Mouse (Mus musculus) intestine, embryonic 15.5 days (tissue): ENCODE data around the gene Sspo. TPM values are rescaled to one million over a fixed set of nuclear protein-coding genes. Genes with fewer than 3 reads are reported as not detected.

ENCODE experiments used
- ATAC-seq: fragments of 200-750 bp; cut with Nextera tagmentation; 2 replicates; pipeline ENCODE4 v1.8.0; 2017; ENCODE audit warnings: moderate TSS enrichment, moderate library complexity
- H3K27ac ChIP-seq: fragments of 300-500 bp; sonication (generic); 2 replicates; pipeline ENCODE4 v1.5.1; 2015; ENCODE audit warnings: mild to moderate bottlenecking, inconsistent platforms
- H3K27me3 ChIP-seq: fragments of 300-500 bp; sonication (generic); replicated peaks from 2 replicates; pipeline ENCODE4 v1.6.1; 2015; ENCODE audit warnings: inconsistent platforms
- H3K36me3 ChIP-seq: fragments of 300-500 bp; sonication (generic); 2 replicates; pipeline ENCODE4 v1.6.1; 2015; ENCODE audit warnings: inconsistent platforms
- H3K4me1 ChIP-seq: fragments of 300-500 bp; sonication (generic); replicated peaks from 2 replicates; pipeline ENCODE4 v1.6.1; 2015; ENCODE audit warnings: inconsistent platforms
- H3K4me2 ChIP-seq: fragments of 300-500 bp; sonication (generic); replicated peaks from 2 replicates; pipeline ENCODE4 v1.6.1; 2015; ENCODE audit warnings: mild to moderate bottlenecking, inconsistent platforms
- H3K4me3 ChIP-seq: fragments of 300-500 bp; sonication (generic); replicated peaks from 2 replicates; pipeline ENCODE4 v1.5.1; 2015; ENCODE audit warnings: inconsistent platforms
- H3K9ac ChIP-seq: fragments of 300-500 bp; sonication (generic); 2 replicates; pipeline ENCODE4 v1.6.1; 2015; ENCODE audit warnings: inconsistent platforms
- H3K9me3 ChIP-seq: fragments of 300-500 bp; sonication (generic); 2 replicates; pipeline ENCODE4 v1.6.1; 2016; ENCODE audit warnings: inconsistent platforms
- WGBS: fragments of 180-500 bp; shearing (Covaris S2); methylation state at CpG from one replicate; pipeline ENCODE4 v1.1.7; 2015; 5-methylcytosine and 5-hydroxymethylcytosine counted together
- polyA plus RNA-seq: library from polyadenylated mRNA; unstranded; fragments of >200 nt; fragmentation: Nextera tagmentation; extraction: Ambion mirVana; gene quantifications from 2 replicates; pipeline ENCODE4 v1.2.1, GENCODE M21; 2015

Gene Sspo
- polyA plus RNA-seq, 1 experiment from 2014 or later: 0.54 TPM

- peaks cover 2% of the 10 kb centered on the region; the same call in 1 of the 2 replicates for H3K4me1 ChIP-seq
- ATAC-seq: peak; percentile 94
- peak overlapping the region; percentile 7 for H3K4me2 ChIP-seq
- no peak overlapping the region for H3K9ac ChIP-seq
- H3K27ac ChIP-seq: peak overlapping the region; percentile 70
- H3K4me3 ChIP-seq: no peak overlapping the region
- no peaks in the 10 kb centered on the region for H3K27me3 ChIP-seq
- no peaks in the 10 kb centered on the region for H3K9me3 ChIP-seq
- WGBS: 66% methylated on average over 13 of the region's 13 CpGs
- no peaks in the 10 kb centered on the region for H3K36me3 ChIP-seq
These were observed 17.1 kb downstream of the Sspo start for GRCm38 (mm10) chr6:48464966-48465679.

DNA sequence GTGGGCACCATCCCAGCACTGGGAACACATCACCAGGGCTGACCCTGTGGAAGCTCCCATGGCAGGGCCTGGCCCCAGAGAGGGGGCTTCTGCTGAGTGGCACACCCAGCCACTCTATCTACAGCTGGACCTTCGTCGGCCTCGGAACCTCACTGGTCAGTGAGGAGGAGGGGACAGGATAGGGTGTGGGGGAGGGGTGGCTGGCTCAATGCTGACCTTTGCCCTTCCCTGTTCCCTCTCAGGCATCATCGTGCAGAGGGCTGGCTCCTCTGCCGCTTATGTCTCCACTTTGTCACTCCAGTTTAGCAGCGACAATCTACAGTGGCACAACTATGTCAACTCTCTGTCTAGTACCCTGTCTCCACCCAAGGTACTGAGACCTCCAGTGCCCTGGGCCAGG lies 18.7 kb downstream of the Sspo start:
- H3K4me2 ChIP-seq: no peak overlapping the region
- H3K27ac ChIP-seq: no peak overlapping the region
- 30% methylated on average over 6 of the region's 6 CpGs for WGBS
- H3K27me3 ChIP-seq: no peaks in the 10 kb centered on the region
- H3K4me3 ChIP-seq: no peak overlapping the region
- no peak for ATAC-seq
- H3K9me3 ChIP-seq: no peaks in the 10 kb centered on the region
- H3K9ac ChIP-seq: no peak overlapping the region
- H3K4me1 ChIP-seq: peaks cover 2% of the 10 kb centered on the region; the same call in 1 of the 2 replicates
- no peaks in the 10 kb centered on the region for H3K36me3 ChIP-seq

DNA sequence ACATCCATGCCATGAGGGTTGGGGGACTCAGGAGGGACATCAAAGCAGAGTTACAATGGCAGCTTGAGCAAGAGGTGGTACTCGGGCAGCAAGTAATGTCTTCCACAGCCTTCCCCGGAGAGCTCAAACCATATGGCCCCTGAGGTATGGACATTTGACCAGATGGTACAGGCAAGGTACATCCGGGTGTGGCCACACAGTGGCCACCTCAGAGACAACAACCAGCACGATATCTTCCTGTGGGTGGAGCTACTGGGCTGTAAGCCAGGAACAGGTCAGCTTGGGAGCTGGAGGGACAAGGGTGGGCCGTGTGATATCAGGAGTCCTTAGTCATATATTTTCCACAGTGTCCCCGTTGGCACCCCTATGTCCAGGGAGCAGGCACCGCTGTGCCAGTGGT lies 19.5 kb downstream of the Sspo start:
- H3K9ac ChIP-seq: no peak overlapping the region
- peaks cover 2% of the 10 kb centered on the region; the same call in 1 of the 2 replicates for H3K4me1 ChIP-seq
- H3K36me3 ChIP-seq: no peaks in the 10 kb centered on the region
- no peaks in the 10 kb centered on the region for H3K27me3 ChIP-seq
- H3K9me3 ChIP-seq: no peaks in the 10 kb centered on the region
- no peak overlapping the region for H3K27ac ChIP-seq
- H3K4me2 ChIP-seq: no peak overlapping the region
- 72% methylated on average over 7 of the region's 7 CpGs for WGBS
- H3K4me3 ChIP-seq: no peak overlapping the region
- ATAC-seq: no peak

DNA sequence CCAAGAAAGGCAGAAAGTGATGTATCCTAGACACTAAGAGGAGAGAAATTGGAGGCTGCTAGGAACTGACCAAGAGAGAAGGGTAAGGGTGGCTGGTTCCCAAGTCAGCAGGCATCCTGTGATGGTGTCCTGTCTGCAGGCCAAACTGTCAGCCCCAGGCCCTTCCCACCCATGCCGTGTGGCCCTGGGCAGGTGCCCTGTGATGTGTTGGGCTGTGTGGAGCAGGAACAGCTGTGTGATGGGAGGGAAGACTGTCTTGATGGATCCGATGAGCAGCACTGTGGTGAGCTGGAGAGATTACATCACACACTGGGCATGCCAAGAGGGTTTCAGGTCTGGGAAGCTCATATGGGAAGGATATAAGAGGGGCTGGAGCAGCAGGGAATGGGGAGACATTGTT lies 22.7 kb downstream of the Sspo start:
- H3K4me2 ChIP-seq: no peak overlapping the region
- WGBS: 69% methylated on average over 2 of the region's 2 CpGs

GRCm38 (mm10) chr6:48478446-48478845 lies 30.4 kb downstream of the Sspo start:
- Histone ChIP-seq H3K4me1 (no peaks in the 10 kb centered on the region), H3K36me3 (no peaks in the 10 kb centered on the region), H3K4me3 (no peak overlapping the region), H3K27ac (no peak overlapping the region), H3K9me3 (no peaks in the 10 kb centered on the region), H3K4me2 (no peak overlapping the region), H3K27me3 (no peaks in the 10 kb centered on the region), H3K9ac (no peak overlapping the region)
- ATAC-seq: no peak
- whole genome bisulfite sequencing: 87% methylated on average over 4 of the region's 4 CpGs

More for the DNA sequence above, 22.7 kb downstream of the Sspo start:
- Histone ChIP-seq H3K4me3 (no peak overlapping the region), H3K4me1 (0 out of 2 replicates have a peak, but pooled peaks cover 2% of the 10 kb centered on the region), H3K36me3 (no peaks in the 10 kb centered on the region), H3K27ac (no peak overlapping the region), H3K9me3 (no peaks in the 10 kb centered on the region), H3K27me3 (no peaks in the 10 kb centered on the region), H3K9ac (no peak overlapping the region)
- ATAC-seq: no peak

DNA sequence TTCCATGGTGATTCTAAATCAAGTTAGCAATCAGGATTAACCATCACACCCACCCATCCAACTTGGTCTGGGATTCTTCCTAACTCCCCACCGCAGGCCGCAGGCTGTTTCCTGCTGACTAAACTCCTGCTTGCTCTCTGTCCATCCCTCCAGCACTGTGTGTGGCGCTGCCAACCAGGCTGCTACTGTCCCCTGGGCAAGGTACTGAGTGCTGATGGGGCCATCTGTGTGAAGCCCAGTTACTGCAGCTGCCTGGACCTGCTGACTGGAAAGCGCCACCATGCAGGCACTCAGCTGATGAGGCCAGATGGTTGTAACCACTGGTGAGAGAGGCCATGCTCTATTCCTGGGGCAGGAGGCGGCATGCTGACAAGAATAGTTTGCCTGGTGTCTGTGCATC lies 34.5 kb downstream of the Sspo start:
- WGBS: 80% methylated on average over 5 of the region's 5 CpGs
- no peak overlapping the region for H3K9ac ChIP-seq

GRCm38 (mm10) chr6:48487747-48488725 lies 40.0 kb downstream of the Sspo start:
- Histone ChIP-seq H3K9ac (0 out of 2 replicates have a peak overlapping the region, but pooled peaks have one; percentile 2), H3K4me2 (peak overlapping the region; percentile 54), H3K27ac (0 out of 2 replicates have a peak overlapping the region, but pooled peaks have one; percentile 33), H3K4me3 (peak overlapping the region; percentile 19; the same call in 1 of the 2 replicates), H3K4me1 (peaks cover 12% of the 10 kb centered on the region), H3K9me3 (no peaks in the 10 kb centered on the region), H3K36me3 (no peaks in the 10 kb centered on the region), H3K27me3 (no peaks in the 10 kb centered on the region)
- WGBS: 10% methylated on average over 20 of the region's 25 CpGs
- ATAC-seq: peak; percentile 48

More for the DNA sequence above, 34.5 kb downstream of the Sspo start:
- Histone ChIP-seq H3K36me3 (no peaks in the 10 kb centered on the region), H3K4me3 (no peak overlapping the region), H3K9me3 (no peaks in the 10 kb centered on the region), H3K27me3 (no peaks in the 10 kb centered on the region), H3K4me1 (0 out of 2 replicates have a peak, but pooled peaks cover 3% of the 10 kb centered on the region), H3K27ac (no peak overlapping the region), H3K4me2 (no peak overlapping the region)
- no peak for ATAC-seq

DNA sequence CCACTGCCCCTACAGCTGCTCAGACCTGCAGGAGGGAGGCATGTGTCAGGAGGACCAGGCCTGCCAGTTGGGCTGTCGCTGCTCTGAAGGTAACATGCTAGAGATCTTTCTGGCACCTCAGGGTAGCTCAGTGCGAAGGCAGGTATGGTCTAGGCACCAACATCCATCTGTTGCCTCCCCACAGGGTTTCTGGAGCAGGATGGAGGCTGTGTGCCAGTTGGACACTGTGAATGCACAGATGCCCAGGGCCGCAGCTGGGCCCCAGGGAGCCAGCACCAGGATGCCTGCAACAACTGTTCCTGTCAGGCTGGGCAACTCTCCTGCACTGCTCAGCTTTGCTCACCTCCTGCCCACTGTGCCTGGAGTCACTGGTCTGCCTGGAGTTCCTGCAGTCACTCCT lies 41.7 kb downstream of the Sspo start:
- Histone ChIP-seq H3K27me3 (no peaks in the 10 kb centered on the region), H3K27ac (no peak overlapping the region), H3K4me2 (no peak overlapping the region), H3K4me1 (peaks cover 13% of the 10 kb centered on the region), H3K9me3 (no peaks in the 10 kb centered on the region), H3K36me3 (no peaks in the 10 kb centered on the region), H3K4me3 (no peak overlapping the region), H3K9ac (no peak overlapping the region)
- no peak for ATAC-seq
- 94% methylated on average over 3 of the region's 3 CpGs for WGBS

GRCm38 (mm10) chr6:48491361-48491760 lies 43.3 kb downstream of the Sspo start:
- Histone ChIP-seq H3K4me2 (no peak overlapping the region), H3K27ac (no peak overlapping the region), H3K9me3 (no peaks in the 10 kb centered on the region), H3K36me3 (no peaks in the 10 kb centered on the region), H3K4me3 (no peak overlapping the region), H3K4me1 (peaks cover 13% of the 10 kb centered on the region), H3K27me3 (no peaks in the 10 kb centered on the region), H3K9ac (no peak overlapping the region)
- WGBS: 54% methylated on average over 9 of the region's 9 CpGs
- ATAC-seq: no peak

GRCm38 (mm10) chr6:48493136-48493730 lies 45.2 kb downstream of the Sspo start:
- H3K9ac ChIP-seq: no peak overlapping the region
- WGBS: 32% methylated on average over 8 of the region's 8 CpGs

DNA sequence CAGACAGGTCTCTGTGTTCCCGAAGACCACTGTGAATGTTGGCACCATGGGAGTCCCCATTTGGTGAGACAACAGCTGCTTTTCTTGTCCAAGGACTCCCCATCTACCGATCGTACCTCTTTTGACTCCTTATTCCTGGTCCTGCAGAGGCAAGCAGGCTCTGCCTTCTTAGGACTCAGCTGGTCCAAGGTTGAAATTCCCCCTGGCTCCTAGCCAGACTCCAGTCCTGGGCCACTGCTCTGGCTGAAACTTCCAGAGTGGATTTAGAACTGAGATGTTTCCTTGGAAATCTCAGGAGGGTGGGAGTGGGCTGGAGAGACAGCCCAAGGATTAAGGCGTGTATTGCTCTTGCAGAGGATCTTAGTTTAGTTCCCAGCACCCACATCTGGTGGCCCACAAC lies 49.5 kb downstream of the Sspo start:
- H3K4me3 ChIP-seq: no peak overlapping the region
- H3K27ac ChIP-seq: no peak overlapping the region
- H3K36me3 ChIP-seq: no peaks in the 10 kb centered on the region
- H3K9me3 ChIP-seq: no peaks in the 10 kb centered on the region
- no peaks in the 10 kb centered on the region for H3K27me3 ChIP-seq
- H3K4me1 ChIP-seq: 0 out of 2 replicates have a peak, but pooled peaks cover 2% of the 10 kb centered on the region
- H3K4me2 ChIP-seq: no peak overlapping the region
- WGBS: 85% methylated on average over 4 of the region's 4 CpGs
- no peak for ATAC-seq
- H3K9ac ChIP-seq: no peak overlapping the region

More at GRCm38 (mm10) chr6:48493136-48493730, 45.2 kb downstream of the Sspo start:
- H3K27ac ChIP-seq: no peak overlapping the region
- H3K4me2 ChIP-seq: no peak overlapping the region
- no peaks in the 10 kb centered on the region for H3K27me3 ChIP-seq
- no peak overlapping the region for H3K4me3 ChIP-seq
- H3K9me3 ChIP-seq: no peaks in the 10 kb centered on the region
- H3K4me1 ChIP-seq: peaks cover 5% of the 10 kb centered on the region
- peak; percentile 79 for ATAC-seq
- H3K36me3 ChIP-seq: no peaks in the 10 kb centered on the region

- no peaks in the 10 kb centered on the region for H3K9me3 ChIP-seq
- H3K27ac ChIP-seq: no peak overlapping the region
- no peaks in the 10 kb centered on the region for H3K36me3 ChIP-seq
- H3K4me1 ChIP-seq: no peaks in the 10 kb centered on the region
- 5% methylated on average over 2 of the region's 2 CpGs for WGBS
- no peak overlapping the region for H3K9ac ChIP-seq
- H3K4me3 ChIP-seq: 0 out of 2 replicates have a peak overlapping the region, but pooled peaks have one; percentile 73
- no peak overlapping the region; the same call in 1 of the 2 replicates for H3K4me2 ChIP-seq
- H3K27me3 ChIP-seq: no peaks in the 10 kb centered on the region
- ATAC-seq: peak; percentile 56
These were observed 55.8 kb downstream of the Sspo start for GRCm38 (mm10) chr6:48503847-48504240.
